Mouse (Mus musculus): Measurements from ENCODE around the gene Nit2. TPM values are rescaled to one million over a fixed set of nuclear protein-coding genes. Genes with fewer than 3 reads are reported as not detected.

Gene Nit2
- total RNA-seq, 4 experiments from 2014 or later: 19.5 to 26.0 (median 22.4) TPM

GRCm38 (mm10) chr16:57162841-57163240, 4.3 kb downstream of the Nit2 start:
- DNase-seq (ENCODE audit: low spot score in 2 of 2): no peak

- DNase-seq (ENCODE audit: low spot score in 2 of 2): no peak
Observed at GRCm38 (mm10) chr16:57159835-57160234, 7.3 kb downstream of the Nit2 start.

GRCm38 (mm10) chr16:57157728-57158127, 9.4 kb downstream of the Nit2 start:
- DNase-seq (ENCODE audit: low spot score in 2 of 2): no peak

GRCm38 (mm10) chr16:57157076-57157475, 10.1 kb downstream of the Nit2 start:
- no peak for DNase-seq (ENCODE audit: low spot score in 2 of 2)

GRCm38 (mm10) chr16:57155899-57156298, 11.2 kb downstream of the Nit2 start:
- DNase-seq (ENCODE audit: low spot score in 2 of 2): no peak

- no peak for DNase-seq (ENCODE audit: low spot score in 2 of 2)
Observed at GRCm38 (mm10) chr16:57151437-57151836, 15.7 kb downstream of the Nit2 start.

GRCm38 (mm10) chr16:57144741-57145140, 22.4 kb downstream of the Nit2 start:
- no peak for DNase-seq (ENCODE audit: low spot score in 2 of 2)

- no peak for DNase-seq (ENCODE audit: low spot score in 2 of 2)
Observed at GRCm38 (mm10) chr16:57133611-57134010, 33.5 kb downstream of the Nit2 start.

- no peak for DNase-seq (ENCODE audit: low spot score in 2 of 2)
Observed at GRCm38 (mm10) chr16:57132326-57132725, 34.8 kb downstream of the Nit2 start.

GRCm38 (mm10) chr16:57131544-57131943, 35.6 kb downstream of the Nit2 start:
- DNase-seq (ENCODE audit: low spot score in 2 of 2): no peak

- DNase-seq (ENCODE audit: low spot score in 2 of 2): no peak
Observed at GRCm38 (mm10) chr16:57130752-57131400, 36.3 kb downstream of the Nit2 start.

GRCm38 (mm10) chr16:57127825-57128224, 39.3 kb downstream of the Nit2 start:
- no peak for DNase-seq (ENCODE audit: low spot score in 2 of 2)

GRCm38 (mm10) chr16:57126268-57126667, 40.9 kb downstream of the Nit2 start:
- DNase-seq (ENCODE audit: low spot score in 2 of 2): no peak

GRCm38 (mm10) chr16:57122682-57123445, 44.3 kb downstream of the Nit2 start:
- DNase-seq (ENCODE audit: low spot score in 2 of 2): no peak

- no peak for DNase-seq (ENCODE audit: low spot score in 2 of 2)
Observed at GRCm38 (mm10) chr16:57121816-57122415, 45.2 kb downstream of the Nit2 start.

- peak; percentile 88 to 89 for DNase-seq (ENCODE audit: low spot score in 2 of 2)
Observed at GRCm38 (mm10) chr16:57120913-57121815, 46.0 kb downstream of the Nit2 start, which contains the start of gene Tomm70a. Gene Tomm70a (plus strand): TSS chr16:57121703.

GRCm38 (mm10) chr16:57117562-57117961, 49.6 kb downstream of the Nit2 start:
- DNase-seq (ENCODE audit: low spot score in 2 of 2): no peak

GRCm38 (mm10) chr16:57116066-57116465, 51.1 kb downstream of the Nit2 start:
- DNase-seq (ENCODE audit: low spot score in 2 of 2): no peak
